Mouse (Mus musculus) E14TG2a.4 (cell line): ENCODE results near the gene Olfr204.
"Not testable (repeated sequence)": the region's sequence is repeated elsewhere in the genome, so short reads cannot be mapped to it uniquely, and the experiment has no call there.

Experiments
- H3K27me3 ChIP-seq: 2 replicates; pipeline ENCODE4 v1.6.1; 2014; ENCODE audit warnings: low read length, control low read depth; ENCODE audit not compliant: insufficient read depth
- H3K36me3 ChIP-seq: 2 replicates; pipeline ENCODE4 v1.6.1; 2014; ENCODE audit warnings: low read length, control low read depth; ENCODE audit not compliant: insufficient read depth
- H3K4me1 ChIP-seq: replicated peaks from 2 replicates; pipeline ENCODE4 v1.6.1; 2014; ENCODE audit warnings: low read depth, low read length, control low read depth
- H3K4me3 ChIP-seq: replicated peaks from 2 replicates; pipeline ENCODE4 v1.5.1; 2014; ENCODE audit warnings: mild to moderate bottlenecking, low read length
- H3K9me3 ChIP-seq: 2 replicates; pipeline ENCODE4 v1.6.1; 2014; ENCODE audit warnings: low read length, control low read depth
- CTCF ChIP-seq: conservative IDR thresholded peaks from 2 replicates; pipeline ENCODE4 v1.5.1; 2014; ENCODE audit warnings: low read length
- NANOG ChIP-seq: IDR thresholded peaks from 2 replicates; pipeline ENCODE4 v1.6.1; 2014; ENCODE audit warnings: borderline replicate concordance, low read length, mixed read lengths
- POU5F1 ChIP-seq: IDR thresholded peaks from 2 replicates; pipeline ENCODE4 v1.6.1; 2014; ENCODE audit warnings: low read length, borderline replicate concordance

Olfr204 gene

GRCm38 (mm10) chr16:59280542-59280941 is 37.5 kb downstream of the Olfr204 start:
- H3K36me3 ChIP-seq, result no peaks in the 10 kb centered on the region
- TF ChIP-seq NANOG (no peak), CTCF (no peak), POU5F1 (no peak)
- no peaks in the 10 kb centered on the region for H3K4me1 ChIP-seq
- H3K27me3 ChIP-seq, result no peaks in the 10 kb centered on the region
- no peak overlapping the region for H3K4me3 ChIP-seq
- H3K9me3 ChIP-seq, result no peaks in the 10 kb centered on the region

GRCm38 (mm10) chr16:59272532-59272931 is 45.5 kb downstream of the Olfr204 start, which contains the start of gene Olfr201:
Olfr201 (minus strand) TSS chr16:59272632.
- H3K4me3 ChIP-seq, H3K4me1 ChIP-seq, H3K36me3 ChIP-seq, H3K27me3 ChIP-seq, H3K9me3 ChIP-seq: not testable (repeated sequence)

GRCm38 (mm10) chr16:59269097-59269496 is 49.0 kb downstream of the Olfr204 start:
- H3K4me1 ChIP-seq, H3K27me3 ChIP-seq, H3K9me3 ChIP-seq, H3K4me3 ChIP-seq, H3K36me3 ChIP-seq: not testable (repeated sequence)
